Mouse (Mus musculus) T-helper 1 cell (primary cell): Measurements from ENCODE around the gene Itprid1.

Experiments used
- in situ Hi-C: fragments of 300-600 bp; cut with MboI, MseI; formaldehyde crosslinking; loops from one replicate; pipeline ENCODE4 v1.15.1; 2025; ENCODE audit warnings: high pct_unique_total_duplicates

The Itprid1 gene

DNA sequence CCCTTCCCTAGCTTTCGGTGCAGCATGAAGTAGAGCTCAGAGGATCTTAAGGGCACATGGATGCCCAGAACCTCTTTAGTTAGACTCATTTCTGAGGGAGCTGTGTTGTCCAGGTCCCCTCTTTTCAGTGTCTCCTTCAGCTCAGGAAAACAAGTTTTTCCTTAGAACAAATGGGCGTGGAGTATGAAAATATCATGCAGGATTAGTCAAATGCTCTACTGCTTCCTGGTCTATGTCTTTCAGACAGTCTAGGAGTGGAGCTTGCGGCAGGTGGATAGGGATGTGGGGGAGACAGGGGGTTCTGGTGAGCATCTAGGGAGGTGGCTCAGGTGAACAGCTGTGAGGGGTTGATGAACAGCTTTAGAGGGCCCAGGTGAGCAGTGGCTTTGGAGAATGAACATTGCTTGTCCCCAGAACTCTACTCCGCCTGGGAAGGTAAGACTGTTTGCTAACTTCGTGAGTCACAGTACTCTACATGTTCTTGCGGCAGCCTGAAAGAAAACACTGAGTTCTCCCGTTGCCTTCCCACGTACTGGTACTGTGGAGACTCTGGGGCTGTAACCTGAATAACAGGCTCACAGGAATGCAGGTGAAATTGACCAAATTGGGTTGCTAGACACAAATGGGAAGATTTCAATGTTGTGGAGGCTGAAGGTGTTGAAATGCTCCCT is at the start of gene Itprid1:
Itprid1 (plus strand) TSS at position 246 of the 671 bp plus-strand sequence.
- in situ Hi-C loops: no loop called here

DNA sequence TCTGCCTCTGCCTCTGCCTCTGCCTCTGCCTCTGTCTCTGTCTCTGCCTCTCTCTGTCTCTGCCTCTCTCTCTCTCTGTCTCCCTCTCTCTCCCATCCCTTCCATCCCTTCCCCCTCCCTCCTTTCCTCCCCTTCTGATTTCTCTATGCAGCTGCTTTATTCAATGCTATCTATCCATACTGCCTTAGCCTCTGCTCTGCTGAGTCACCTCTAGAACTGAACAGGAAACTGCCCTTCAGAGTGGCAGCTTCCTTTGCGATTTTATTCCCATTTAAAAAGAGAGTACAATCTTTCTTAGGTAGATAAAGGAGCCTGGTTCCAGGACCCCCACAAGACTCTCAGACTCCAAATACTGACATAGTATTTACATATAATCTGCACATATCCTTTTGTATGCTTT is 47.1 kb upstream of the Itprid1 start:
- in situ Hi-C loops: no loop called here

DNA sequence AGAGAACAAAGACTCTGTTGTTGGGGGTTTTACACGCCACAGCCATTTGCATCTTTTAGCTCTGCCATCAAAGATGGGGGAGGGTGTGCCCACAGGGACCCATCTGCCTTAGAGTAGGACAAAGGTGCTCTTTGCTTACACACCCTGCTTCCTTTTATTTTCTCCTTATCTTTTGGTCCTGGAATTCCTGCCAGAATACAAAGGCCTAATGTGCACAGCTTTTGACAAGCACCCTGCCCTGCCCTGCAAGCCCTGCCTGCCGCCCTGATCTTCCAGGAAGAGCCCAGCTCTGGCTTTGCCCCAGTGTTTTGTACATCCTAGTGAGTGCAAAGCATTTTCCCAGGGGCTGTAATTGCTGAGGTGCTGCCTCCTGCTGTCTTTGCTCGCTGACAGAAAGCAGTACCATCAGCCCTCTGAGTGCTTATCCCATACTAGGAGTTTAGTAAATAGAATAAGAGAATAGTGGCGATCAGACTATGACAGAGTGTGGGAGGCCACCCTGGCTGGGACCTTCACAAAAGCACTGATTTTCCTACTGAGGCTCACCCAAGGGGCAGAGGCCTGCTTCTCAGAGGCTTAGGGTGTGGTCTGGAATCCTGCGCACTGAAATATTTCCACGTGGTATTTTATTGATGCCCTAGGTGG is 44.7 kb upstream of the Itprid1 start:
- in situ Hi-C loops: no loop called here

DNA sequence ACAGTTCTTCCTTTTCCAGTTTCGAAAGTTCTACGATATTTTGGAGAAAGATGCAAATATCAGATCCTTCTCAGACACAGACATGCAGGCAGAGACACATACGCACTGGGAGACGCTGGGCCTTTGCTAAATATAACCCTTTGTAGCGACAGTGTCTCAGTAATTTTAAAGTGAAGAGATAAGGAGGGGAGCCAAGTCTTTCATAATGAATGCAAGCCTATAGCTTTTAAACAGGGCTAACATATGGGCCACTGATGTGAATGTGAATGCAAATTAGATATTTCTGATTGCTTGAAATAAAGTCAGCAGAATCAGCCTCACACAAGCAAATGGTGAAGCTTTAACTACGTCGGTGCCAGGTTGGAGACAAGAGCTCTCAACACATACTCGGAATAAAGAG is 44.2 kb upstream of the Itprid1 start:
- in situ Hi-C loops: no loop called here

DNA sequence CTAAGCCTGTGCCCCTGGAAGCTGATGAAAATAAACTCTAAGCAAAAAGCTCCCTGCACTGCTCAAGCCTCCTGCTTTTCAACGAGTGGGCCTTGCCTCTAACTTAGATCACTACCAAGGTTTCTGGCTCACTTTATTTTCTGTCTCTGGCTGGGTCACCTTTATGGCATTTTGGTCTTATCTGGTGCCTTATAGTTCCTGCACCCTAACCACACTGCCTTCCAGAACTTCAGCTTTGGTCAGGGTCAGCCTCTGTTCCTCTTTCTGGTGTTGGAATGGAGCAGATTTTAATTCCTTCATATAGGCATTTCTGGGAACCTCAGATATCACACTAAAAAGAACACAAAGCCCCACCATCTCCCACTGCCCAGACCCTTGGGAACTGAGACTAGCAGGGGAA is 34.0 kb upstream of the Itprid1 start:
- in situ Hi-C loops: no loop called here

DNA sequence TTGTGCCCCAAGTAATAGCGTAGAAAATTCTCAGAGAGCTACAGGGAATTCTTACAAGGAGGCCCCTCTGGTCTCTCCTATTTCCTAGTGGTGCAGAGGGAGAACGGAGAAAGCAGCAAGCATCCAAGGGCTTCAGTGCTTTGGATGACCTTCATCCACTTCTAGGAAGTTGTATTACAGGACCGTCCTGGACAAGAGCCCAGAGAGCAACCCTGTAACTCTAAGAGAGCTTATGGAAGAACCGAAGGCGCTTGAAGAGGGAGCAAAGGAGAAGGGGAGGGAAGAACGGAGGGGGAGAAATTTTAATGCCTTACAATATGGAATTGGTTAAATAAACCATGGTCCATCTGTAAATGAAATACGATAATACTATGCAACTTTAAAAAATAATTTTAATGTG is 33.3 kb upstream of the Itprid1 start:
- in situ Hi-C loops: no loop called here

DNA sequence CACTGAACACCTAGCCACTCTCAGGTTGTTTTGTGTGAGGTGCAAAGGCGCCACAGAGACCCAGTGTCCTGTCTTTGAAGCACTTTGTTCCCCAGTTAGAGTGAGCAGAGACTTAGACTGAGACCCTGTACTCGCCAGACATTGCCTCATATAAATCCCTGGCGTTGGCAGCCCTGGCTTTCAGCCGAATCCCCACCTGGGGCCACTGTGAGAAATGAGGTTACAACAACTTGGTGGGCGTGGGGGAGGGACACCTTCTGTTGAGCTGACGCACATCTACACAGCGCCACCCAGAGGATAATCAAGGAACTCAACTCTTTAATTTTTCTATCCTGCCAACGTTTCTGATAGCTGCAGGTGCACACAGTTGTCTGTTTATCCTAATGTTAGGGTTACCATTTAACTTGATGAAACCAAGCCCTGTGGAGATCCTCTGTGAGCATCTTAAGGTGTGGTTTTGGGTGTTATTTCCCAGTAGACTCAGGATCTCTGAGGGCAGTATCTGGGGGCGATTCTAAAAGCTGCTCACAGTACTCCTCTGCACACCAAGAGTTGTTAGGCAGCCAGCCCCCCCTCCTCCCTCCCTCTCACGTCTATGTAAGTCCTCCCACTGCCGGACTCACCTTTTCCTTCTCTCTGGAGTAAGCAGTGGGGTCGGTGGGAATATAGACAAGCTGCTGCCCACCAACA is 32.6 kb upstream of the Itprid1 start:
- in situ Hi-C loops: no loop called here

DNA sequence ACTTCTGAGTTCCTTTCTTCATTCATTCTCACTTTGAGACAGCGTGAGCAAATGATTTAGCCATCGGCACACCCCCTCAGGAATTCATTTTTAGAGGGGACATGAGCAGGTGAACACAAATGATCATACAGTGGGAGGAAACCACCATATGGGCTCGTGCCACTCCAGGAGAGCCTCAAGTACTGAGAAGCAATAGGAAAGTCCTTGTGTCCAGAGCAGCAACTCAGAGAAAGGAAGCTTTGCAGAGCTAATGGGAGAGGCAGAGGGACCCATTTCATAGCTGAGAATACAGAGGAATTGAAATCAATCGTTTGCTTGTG is 32.1 kb upstream of the Itprid1 start:
- in situ Hi-C loops: no loop called here

DNA sequence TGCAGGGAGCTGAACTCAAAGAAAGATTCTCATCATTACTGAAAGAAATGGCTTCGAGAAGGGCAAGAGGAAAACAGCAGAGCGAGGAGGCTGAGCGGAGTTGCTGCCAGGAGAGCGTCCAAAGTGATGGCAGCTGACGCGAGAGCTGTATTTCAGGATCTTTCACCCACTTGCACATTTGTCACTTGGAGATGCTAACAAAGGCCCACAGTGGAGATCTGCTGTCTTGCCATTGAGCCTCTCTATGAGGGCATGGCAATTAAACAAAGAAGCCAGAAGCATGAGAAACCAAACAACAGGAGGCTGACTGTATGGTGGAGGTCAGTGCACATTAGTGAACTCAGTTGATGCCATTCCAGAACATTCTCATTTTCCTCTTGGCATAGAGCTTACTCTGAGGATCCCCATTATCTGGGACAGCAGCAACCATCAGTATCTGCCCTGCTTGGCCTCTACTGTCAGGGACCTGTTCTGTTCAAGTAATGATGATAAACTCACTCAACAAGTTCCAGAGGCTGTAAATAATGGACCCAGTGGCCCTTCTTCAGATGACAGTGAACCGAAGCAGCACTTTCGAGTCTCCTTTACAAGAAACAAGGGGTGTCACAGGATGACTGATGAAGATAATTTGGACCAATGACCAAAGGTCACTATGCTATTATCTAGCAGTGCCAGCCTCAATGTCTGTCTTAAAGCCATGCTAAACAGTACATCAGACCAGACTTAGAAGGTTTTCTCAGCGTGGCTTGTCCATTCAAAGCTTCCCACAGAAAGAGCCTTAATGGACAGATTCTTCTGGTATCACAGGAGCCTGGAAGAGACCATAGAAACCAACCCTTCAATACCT is 31.2 kb upstream of the Itprid1 start:
- in situ Hi-C loops: no loop called here

DNA sequence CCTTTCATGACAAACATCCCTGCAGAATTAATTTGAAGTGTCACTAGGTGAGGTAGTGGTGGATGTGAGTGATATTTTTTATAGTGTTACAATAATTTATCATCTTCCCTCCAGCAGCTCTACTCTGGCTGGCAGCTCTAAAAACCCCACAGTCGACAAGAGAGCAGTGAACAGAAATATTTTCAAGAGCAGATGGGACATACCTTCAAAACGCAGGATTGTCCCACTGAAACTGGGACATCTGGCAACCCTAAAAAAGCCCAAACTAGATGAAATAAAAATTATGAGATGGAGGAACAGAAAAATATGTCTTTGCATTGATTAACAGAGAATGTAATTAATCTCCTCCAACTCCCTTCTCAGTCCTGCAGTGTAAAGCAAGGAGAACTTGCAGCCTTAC is 30.2 kb upstream of the Itprid1 start:
- in situ Hi-C loops: no loop called here

DNA sequence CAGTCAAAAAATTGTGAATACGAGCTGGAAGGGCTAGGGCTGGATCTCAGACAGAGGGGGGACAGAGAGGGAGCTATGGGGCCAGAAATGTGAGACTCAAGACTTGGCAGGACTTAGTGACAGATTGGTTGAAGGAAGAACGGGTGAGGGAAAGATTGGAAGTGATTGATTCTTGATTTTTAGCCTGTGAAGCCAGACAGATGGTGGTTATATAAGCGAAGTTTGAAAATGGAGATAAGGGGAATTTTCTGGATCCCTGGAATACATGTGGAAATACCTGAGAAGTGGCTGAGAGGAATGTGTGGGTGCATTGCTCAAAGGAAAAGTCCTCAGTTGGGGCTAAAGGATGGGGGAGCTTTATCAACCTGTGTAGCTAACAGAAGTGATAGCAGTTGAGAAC is 28.0 kb upstream of the Itprid1 start:
- in situ Hi-C loops: no loop called here

DNA sequence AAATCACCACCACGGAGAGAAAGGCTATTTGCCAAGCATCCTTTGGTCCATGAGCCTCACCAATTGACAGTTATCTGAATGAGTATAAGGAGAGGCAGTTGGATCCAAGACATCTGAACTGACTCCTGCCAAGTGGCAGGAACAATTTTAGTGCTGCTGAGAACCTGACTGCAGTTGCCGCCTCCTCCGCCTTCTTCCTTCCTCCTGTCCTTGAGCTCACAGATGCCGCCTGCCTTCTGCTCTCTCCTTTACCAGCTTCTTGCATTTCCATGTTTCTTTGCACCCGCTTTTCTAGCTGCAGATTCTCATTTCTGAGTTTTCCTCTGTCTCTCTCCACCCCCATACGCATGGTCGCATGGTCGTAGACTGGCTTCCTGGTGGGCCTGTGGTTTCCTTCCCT is 25.5 kb upstream of the Itprid1 start:
- in situ Hi-C loops: no loop called here

DNA sequence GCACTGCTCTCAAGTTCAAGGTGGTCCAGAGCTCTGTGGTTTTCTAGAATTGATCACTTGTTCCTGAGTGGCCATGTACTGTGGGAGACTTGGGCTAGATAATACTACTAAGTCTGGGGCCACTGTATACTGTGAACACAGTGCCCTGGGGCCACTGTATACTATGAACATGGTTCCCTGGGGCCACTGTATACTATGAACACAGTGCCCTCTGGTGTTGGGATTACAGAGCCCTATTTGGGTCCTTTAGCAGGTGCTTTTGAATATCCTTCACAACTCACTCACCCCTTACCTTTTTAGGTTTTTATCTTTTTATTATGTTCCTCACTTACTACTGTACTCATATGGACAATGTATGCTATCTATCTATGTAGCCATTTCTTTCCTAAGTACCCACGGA is 24.3 kb upstream of the Itprid1 start:
- in situ Hi-C loops: no loop called here

DNA sequence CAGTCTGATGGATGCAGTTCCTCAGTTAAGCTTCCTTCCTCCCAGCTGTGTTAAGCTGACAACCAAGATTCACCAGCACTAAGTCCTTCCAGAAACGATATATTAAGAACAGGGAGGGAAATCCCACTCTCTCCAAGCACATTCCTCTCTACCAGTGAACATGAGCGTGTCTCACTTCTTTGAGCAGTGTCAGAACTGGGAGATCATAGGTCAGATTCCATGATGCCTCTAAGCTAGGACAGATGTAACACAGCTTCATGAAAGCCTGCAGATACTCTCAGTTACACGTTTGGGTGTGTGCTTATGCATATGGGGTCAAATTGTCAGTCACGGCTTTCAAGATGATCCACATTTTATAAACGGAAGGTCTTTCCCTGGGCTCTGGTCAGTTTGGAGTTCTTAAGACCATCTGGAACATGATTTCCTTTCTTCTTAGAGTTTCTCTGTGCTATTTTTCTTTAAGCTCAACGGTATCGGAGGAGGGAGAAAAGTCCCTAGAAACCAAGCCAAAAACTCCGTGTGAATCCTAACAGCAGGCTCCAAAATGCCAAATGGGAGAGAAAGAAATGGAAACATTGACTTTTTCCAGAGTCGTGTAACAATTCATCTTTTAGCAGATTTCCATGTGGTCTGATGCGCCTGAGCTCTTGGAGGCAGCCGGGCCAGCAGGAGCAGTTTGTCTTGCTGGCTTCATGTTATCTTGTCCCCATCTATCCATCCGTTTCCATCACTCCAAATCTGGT is 22.3 kb upstream of the Itprid1 start:
- in situ Hi-C loops: no loop called here

DNA sequence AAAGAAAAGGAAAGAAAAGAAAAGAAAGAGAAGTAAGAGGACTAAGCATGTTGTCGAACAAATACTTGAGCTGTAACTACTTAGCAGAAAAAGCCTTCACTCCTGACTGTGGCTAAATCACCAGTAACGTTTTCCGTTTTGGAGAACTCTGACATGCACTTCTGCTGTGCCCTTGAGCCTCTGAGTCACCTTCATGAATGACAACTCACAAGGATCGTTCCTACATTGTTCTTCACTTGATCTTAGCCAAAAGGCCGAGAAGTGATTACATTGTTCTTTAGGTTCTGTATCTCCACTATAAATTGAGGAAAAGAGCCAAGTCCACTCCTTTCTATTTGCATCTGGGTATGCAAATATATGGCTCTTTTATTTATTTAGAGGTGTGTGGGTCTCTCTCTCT is 19.8 kb upstream of the Itprid1 start:
- in situ Hi-C loops: no loop called here

DNA sequence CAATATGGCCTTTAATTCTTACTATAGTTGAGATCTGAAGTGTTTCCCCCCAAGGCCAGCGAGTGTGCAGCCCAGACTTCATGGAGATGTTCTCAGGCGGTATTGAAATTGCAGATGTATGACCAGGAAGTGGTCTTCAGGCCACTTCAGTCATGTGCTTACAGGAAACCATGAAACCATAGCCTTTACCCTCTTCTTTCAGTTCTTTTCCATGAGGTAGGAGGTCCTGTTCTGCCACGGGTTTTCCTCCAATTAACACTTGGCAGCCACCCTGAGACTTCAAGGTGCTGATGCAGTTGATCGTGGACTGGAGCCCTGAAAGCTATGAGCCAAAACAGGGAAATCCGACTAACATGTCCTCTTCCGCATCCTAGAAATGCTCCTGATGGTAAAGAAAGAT is 7.0 kb upstream of the Itprid1 start:
- in situ Hi-C loops: no loop called here

DNA sequence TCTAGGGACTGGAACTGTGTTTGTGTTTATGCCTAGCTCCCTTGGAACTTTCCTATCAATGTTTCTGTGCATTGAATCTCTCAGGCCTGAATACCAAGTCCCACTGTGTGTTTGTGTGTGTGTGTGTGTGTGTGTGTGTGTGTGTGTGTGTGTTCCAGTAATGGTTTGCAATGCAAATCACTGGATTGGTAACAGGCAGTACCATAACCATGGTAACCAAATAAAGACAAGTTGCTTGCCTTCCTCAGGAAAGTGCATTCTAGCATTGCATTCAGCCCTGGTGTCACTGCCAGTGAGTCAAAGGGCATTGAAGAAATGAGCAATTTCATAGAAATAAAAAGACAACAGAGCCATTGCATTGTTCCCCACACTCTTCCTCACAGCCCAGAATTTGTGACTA is 15.9 kb downstream of the Itprid1 start:
- in situ Hi-C loops: no loop called here

DNA sequence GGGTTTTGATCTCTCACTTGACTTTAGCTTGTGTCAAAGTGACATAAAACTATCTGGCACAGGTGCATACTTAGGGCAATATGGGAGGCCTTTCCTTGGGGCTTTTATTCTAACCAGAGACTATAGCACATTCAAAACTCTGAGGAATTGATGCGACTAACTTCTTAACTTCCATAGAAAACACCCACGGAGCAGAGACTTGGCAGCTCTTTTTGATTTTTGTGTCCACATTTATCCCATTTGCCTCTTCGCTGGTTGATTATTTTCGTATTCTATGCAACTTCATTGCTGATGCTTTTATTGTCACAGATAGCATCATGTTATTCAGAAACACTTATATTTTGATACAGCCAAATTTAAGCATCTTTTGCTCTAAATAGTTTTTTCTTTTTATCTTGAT is 19.4 kb downstream of the Itprid1 start:
- in situ Hi-C loops: no loop called here

DNA sequence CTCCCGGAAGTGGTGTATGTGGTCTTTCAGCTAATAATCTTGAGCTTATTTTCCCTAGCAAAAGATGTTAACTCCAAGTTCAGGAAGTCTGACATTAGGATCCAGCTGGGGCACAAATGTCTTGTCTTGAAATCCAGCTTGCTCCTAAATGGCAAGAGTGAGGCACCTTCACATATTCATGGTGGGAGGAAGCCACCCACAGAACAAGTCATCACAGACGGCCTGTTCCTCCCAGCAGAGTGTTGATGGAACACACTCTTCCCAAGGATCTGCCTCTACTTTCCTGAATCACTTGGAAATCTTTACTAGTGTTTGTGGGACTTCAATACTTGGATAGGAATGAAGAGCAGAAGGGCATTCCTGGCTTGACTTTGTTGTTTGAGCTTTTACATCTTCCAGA is 28.5 kb downstream of the Itprid1 start:
- in situ Hi-C loops: no loop called here

DNA sequence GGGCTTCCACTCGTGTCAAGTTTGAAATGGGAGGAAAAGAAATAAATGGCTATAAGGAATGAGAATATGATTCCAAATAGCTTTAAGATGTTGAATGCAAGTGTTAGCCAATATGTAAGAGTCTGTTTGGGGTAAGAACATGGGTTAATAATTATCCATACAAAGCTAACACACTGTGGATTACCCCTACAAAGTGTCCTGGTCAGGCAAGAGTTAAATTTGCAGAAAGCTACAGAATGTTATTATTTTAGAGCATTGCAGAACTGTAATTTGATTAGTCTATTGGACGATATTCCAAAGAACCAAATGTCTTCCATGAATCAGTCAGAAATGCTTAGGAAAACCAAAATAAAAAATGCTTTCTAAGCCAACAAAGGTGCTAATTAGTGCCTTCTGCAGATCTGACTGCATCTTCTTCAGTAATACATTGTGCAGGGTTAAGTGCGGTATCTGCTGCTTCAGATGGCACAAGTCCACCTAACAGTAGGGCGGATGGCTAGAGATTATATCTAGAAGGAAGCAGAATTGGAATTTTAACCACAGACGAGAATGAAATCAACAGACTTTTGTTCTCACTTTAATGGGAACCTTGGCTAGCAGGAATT is 42.8 kb downstream of the Itprid1 start:
- in situ Hi-C loops: no loop called here

DNA sequence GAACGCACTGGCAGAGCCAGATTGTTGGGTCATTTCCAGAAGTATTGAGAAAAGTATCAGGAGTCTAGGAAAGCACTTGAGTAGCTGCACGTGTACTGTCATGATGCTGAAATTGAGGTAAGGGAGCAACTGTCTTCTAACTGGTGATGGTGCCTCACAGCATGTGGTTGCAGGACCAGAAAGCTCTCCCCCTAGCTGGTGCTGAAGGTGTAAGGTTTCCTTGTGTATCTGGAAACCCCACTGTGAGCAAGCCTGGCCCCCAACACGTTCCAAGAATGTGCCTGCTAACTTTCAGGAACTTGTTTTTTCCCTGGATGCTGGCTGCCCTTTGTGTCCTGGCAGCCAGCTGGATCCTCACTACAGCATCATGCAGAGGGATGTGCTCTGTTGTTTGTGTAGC is 44.2 kb downstream of the Itprid1 start:
- in situ Hi-C loops: no loop called here
